Mouse (Mus musculus) cerebellum, postnatal 14 days (tissue): ENCODE data around the gene Ccl6.

Experiments
- DNase-seq, 2 experiments: peaks; one replicate each; pipeline ENCODE4 v3.0.0; 2021; ENCODE audit warnings: mixed read lengths in 2 of 2

The Ccl6 gene

GRCm38 (mm10) chr11:83592853-83593252 lies at the start of gene Ccl6:
Gene Ccl6, minus strand, starts transcription at chr11:83593087.
- no peak for DNase-seq

- DNase-seq: no peak
Observed at GRCm38 (mm10) chr11:83641216-83641615, 48.3 kb upstream of the Ccl6 start.

GRCm38 (mm10) chr11:83640141-83640540 lies 47.3 kb upstream of the Ccl6 start:
- no peak for DNase-seq

- no peak for DNase-seq
Observed at GRCm38 (mm10) chr11:83639533-83639932, 46.6 kb upstream of the Ccl6 start.

GRCm38 (mm10) chr11:83638934-83639333 lies 46.0 kb upstream of the Ccl6 start:
- DNase-seq: no peak

GRCm38 (mm10) chr11:83636742-83637235 lies 43.9 kb upstream of the Ccl6 start:
- DNase-seq: no peak

- DNase-seq: no peak
Observed at GRCm38 (mm10) chr11:83634898-83635297, 42.0 kb upstream of the Ccl6 start.

- DNase-seq: peak; percentile 4 to 27
Observed at GRCm38 (mm10) chr11:83634425-83634824, 41.5 kb upstream of the Ccl6 start.

- DNase-seq: peak; percentile 53 to 55
Observed at GRCm38 (mm10) chr11:83632744-83633143, 39.9 kb upstream of the Ccl6 start.

- no peak for DNase-seq
Observed at GRCm38 (mm10) chr11:83631065-83631464, 38.2 kb upstream of the Ccl6 start.

- no peak for DNase-seq
Observed at GRCm38 (mm10) chr11:83630630-83631029, 37.7 kb upstream of the Ccl6 start.

- DNase-seq: no peak
Observed at GRCm38 (mm10) chr11:83628808-83629207, 35.9 kb upstream of the Ccl6 start.

- no peak for DNase-seq
Observed at GRCm38 (mm10) chr11:83623586-83623985, 30.7 kb upstream of the Ccl6 start.

GRCm38 (mm10) chr11:83619037-83619436 lies 26.1 kb upstream of the Ccl6 start:
- DNase-seq: no peak

GRCm38 (mm10) chr11:83618238-83618637 lies 25.4 kb upstream of the Ccl6 start:
- DNase-seq: no peak

- DNase-seq: no peak
Observed at GRCm38 (mm10) chr11:83616586-83616985, 23.7 kb upstream of the Ccl6 start.

GRCm38 (mm10) chr11:83610900-83611299 lies 18.0 kb upstream of the Ccl6 start:
- peak; percentile 10 to 15 for DNase-seq

GRCm38 (mm10) chr11:83606396-83606795 lies 13.5 kb upstream of the Ccl6 start:
- no peak for DNase-seq

- no peak for DNase-seq
Observed at GRCm38 (mm10) chr11:83605535-83605934, 12.6 kb upstream of the Ccl6 start.

- no peak for DNase-seq
Observed at GRCm38 (mm10) chr11:83604698-83605097, 11.8 kb upstream of the Ccl6 start.

GRCm38 (mm10) chr11:83603399-83603798 lies 10.5 kb upstream of the Ccl6 start:
- no peak for DNase-seq

- no peak for DNase-seq
Observed at GRCm38 (mm10) chr11:83600576-83600975, 7.7 kb upstream of the Ccl6 start.

GRCm38 (mm10) chr11:83598991-83599390 lies 6.1 kb upstream of the Ccl6 start:
- no peak for DNase-seq

- DNase-seq: no peak
Observed at GRCm38 (mm10) chr11:83598207-83598837, 5.4 kb upstream of the Ccl6 start.

GRCm38 (mm10) chr11:83597796-83598195 lies 4.9 kb upstream of the Ccl6 start:
- no peak for DNase-seq
